Mouse (Mus musculus) left cerebral cortex, postnatal 10 days (tissue): ENCODE measurements at regions not wholly inside any gene's neighbourhood (a gene's known extent, or its start where the extent isn't known, plus 50 kb on each side); places are given as distances from the start of the nearest gene placed in this dataset.
A peak's percentile ranks its signal among the peaks of the same experiment; 100 is the strongest.

ENCODE experiments used
- DNase-seq, 2 experiments: peaks; one replicate each; pipeline ENCODE4 v3.0.0; 2021 to 2022; ENCODE audit warnings: low spot score in 2 of 2, mixed read lengths in 1 of 2; ENCODE audit errors: extremely low spot score in 1 of 2
- intact Hi-C: fragments of 180-260 bp; cut with DNase I; formaldehyde crosslinking; loops from one replicate; pipeline ENCODE4 v1.15.1; 2025

GRCm38 (mm10) chr13:107597217-107597616 lies 447.0 kb upstream of the Smim15 start:
- DNase-seq, result no peak
- intact Hi-C loops, result no loop called here

GRCm38 (mm10) chr13:107596183-107596582 lies 448.1 kb upstream of the Smim15 start:
- DNase-seq, result no peak
- intact Hi-C loops, result no loop called here

GRCm38 (mm10) chr13:107588399-107589002 lies 455.7 kb upstream of the Smim15 start:
- intact Hi-C loops, result no loop called here
- DNase-seq, result no peak

GRCm38 (mm10) chr13:107587678-107588077 lies 456.6 kb upstream of the Smim15 start:
- intact Hi-C loops, result no loop called here
- no peak for DNase-seq

GRCm38 (mm10) chr13:107585936-107586335 lies 458.3 kb upstream of the Smim15 start:
- intact Hi-C loops, result no loop called here
- DNase-seq, result no peak

- intact Hi-C loops, result no loop called here
- DNase-seq, result no peak
Observed at GRCm38 (mm10) chr13:107585353-107585752, 458.9 kb upstream of the Smim15 start.

- no peak for DNase-seq
- intact Hi-C loops, result no loop called here
Observed at GRCm38 (mm10) chr13:107578968-107579367, 465.3 kb upstream of the Smim15 start.

- no peak for DNase-seq
- intact Hi-C loops, result no loop called here
Observed at GRCm38 (mm10) chr13:107577809-107578208, 466.4 kb upstream of the Smim15 start.

GRCm38 (mm10) chr13:107577272-107577671 lies 467.0 kb upstream of the Smim15 start:
- intact Hi-C loops, result no loop called here

GRCm38 (mm10) chr13:107576701-107577100 lies 467.5 kb upstream of the Smim15 start:
- DNase-seq, result no peak

More at GRCm38 (mm10) chr13:107577272-107577671, 467.0 kb upstream of the Smim15 start:
- DNase-seq, result no peak

GRCm38 (mm10) chr13:107575025-107575424 lies 469.2 kb upstream of the Smim15 start:
- no peak for DNase-seq
- intact Hi-C loops, result no loop called here

More at GRCm38 (mm10) chr13:107576701-107577100, 467.5 kb upstream of the Smim15 start:
- intact Hi-C loops, result no loop called here

- intact Hi-C loops, result no loop called here
- peak in 1 of 2 experiments; percentile 21 for DNase-seq
Observed at GRCm38 (mm10) chr13:107573499-107574355, 470.5 kb upstream of the Smim15 start.

GRCm38 (mm10) chr13:107571539-107571938 lies 472.7 kb upstream of the Smim15 start:
- intact Hi-C loops, result no loop called here
- no peak for DNase-seq

- intact Hi-C loops, result no loop called here
Observed at GRCm38 (mm10) chr13:107569477-107569876, 474.8 kb upstream of the Smim15 start.

GRCm38 (mm10) chr13:107568701-107569121 lies 475.5 kb upstream of the Smim15 start:
- no peak for DNase-seq
- intact Hi-C loops, result no loop called here

More at GRCm38 (mm10) chr13:107569477-107569876, 474.8 kb upstream of the Smim15 start:
- no peak for DNase-seq

- intact Hi-C loops, result no loop called here
- DNase-seq, result no peak
Observed at GRCm38 (mm10) chr13:107562463-107562862, 481.8 kb upstream of the Smim15 start.

- intact Hi-C loops, result no loop called here
- DNase-seq, result no peak
Observed at GRCm38 (mm10) chr13:107561529-107561928, 482.7 kb upstream of the Smim15 start.

- DNase-seq, result no peak
- intact Hi-C loops, result no loop called here
Observed at GRCm38 (mm10) chr13:107555958-107556357, 488.3 kb upstream of the Smim15 start.

- intact Hi-C loops, result no loop called here
- DNase-seq, result no peak
Observed at GRCm38 (mm10) chr13:107554091-107554490, 490.2 kb upstream of the Smim15 start.

GRCm38 (mm10) chr13:107552165-107552564 lies 492.1 kb upstream of the Smim15 start:
- intact Hi-C loops, result no loop called here
- DNase-seq, result no peak
